Mouse (Mus musculus): ENCODE results near the gene Prss56. TPM values are rescaled to one million over a fixed set of nuclear protein-coding genes. Genes with fewer than 3 reads are reported as not detected.

The Prss56 gene
- 0.28 and 0.37 TPM in 2 replicates for polyA plus RNA-seq (2012; rRNA removed)

DNA sequence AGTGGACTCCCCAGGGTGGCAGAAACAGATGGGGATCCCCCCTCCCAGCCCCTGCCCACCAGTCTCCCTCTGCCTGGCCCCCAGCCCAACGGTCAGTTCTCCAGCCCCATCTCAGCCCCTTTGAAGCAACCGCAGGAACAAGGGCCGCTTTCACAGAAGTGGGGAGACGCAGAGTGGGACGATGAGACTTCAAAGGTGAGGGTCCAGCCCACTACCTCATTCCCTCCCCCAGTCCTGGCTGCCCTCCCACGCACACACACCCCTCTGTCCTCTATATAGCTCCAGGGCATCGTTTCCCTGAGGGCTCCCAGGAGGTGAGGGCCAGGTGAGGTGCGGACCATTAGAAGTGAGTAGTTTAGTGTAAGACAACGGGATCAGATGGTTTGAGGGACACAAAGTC lies at the start of gene Prss56:
Gene Prss56 (plus strand): TSS at position 301 of the 400 bp plus-strand sequence.

DNA sequence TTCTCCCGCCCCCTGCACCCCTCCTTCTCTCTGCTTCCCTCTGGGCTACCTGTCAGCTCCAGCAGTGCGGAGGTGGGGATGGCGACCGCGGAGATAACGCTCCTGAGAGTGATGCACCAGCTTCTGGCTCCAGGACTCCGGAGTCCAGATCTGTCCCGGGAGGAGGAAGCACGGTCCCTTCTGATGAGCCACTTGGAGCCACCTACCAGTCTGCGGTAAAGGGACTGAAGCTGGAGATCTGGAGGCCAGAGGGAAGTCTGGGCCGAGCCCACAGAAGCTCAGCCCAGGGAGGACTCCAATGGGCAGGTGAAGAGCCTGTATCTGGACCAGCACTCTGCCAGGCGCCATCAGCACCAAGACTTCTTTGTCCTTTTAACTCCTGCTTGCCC lies 26.9 kb upstream of the Prss56 start, which contains the start of gene Ecel1:
Gene Ecel1 (minus strand): TSS at position 323 of the 389 bp plus-strand sequence.

DNA sequence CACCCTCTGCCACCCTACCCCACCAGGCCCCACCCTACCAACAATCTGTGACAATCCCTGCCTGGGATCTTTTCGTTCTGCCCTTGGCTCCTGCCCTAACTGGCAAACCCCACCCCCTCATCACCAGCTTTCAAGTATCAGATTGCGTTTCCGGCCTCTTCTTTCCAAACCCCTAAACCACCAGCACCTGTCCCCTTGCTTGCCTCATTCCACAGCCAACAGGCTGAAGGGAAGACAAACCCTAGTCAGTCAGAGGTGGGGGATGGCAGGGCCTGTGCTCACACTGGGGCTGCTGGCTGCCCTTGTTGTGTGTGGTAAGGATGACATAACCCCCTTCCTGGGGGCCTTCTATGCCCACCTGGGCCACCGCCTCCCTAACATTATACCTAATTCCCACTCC lies 7.3 kb downstream of the Prss56 start, which contains the start of gene Chrnd:
Gene Chrnd (plus strand): TSS at position 179 of the 400 bp plus-strand sequence.

GRCm38 (mm10) chr1:87204465-87204864 lies 21.4 kb downstream of the Prss56 start, which contains the start of gene Chrng:
Chrng (plus strand) TSS chr1:87204657.

DNA sequence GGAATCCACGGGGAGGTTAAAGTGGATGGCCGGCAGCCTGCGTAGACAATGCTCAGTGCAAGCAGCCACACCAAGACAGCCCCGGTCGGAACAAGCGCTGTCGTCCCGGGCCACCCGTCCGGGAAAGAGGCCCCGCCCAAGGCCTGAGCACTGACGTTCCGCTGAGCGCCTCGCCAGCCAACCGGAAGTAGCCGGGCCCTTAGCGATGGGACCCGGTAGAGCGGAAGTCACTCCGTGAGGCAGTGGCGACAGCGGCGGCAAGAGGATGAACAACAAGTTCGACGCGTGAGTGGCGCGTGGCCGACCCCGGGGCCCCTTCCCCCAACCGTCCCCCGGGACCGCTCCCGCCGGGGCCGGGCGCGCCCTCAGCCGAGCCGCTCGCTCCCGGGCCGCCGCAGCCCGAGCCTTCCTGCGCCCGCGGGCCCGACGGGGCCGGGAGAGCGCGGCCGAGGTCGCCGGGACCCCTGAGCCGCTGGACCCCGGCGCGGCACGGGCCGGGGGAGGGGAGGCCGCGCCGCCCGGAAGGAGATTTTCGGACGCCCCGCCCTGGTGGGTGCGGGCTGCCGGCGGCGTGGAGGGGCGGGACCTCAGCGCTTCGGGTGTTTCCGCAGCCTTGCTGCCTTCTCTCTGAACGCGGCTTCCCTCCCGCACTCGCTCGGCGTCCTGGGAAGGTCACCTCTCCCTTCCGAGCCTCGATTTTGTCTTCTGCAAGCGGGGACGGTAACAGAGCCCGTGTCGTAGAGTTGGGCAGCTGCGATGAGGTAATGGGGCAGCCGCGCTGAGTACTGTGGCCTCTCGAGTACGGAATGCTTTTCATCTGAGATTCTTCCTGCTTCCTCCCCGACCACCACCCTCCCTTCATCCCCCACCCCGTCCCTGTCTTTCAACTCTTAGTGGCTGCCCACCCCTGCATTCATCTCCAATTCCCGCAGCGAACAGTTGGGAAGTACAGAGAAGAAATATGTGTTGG lies 30.9 kb downstream of the Prss56 start, which contains the start of gene Eif4e2:
Gene Eif4e2 (plus strand): TSS at position 180 of the 970 bp plus-strand sequence.

Other genes starting within 250 kb of the Prss56 start
- gene Alppl2, start 93.4 kb upstream of the Prss56 start, polyA plus RNA-seq (2012; rRNA removed), result not detected in 2 replicates
- gene Alpi, start 81.7 kb upstream of the Prss56 start, polyA plus RNA-seq (2012; rRNA removed), result 0.04 TPM in 1 of 2 replicates, not detected in the other
- gene Akp3, start 58.3 kb upstream of the Prss56 start, polyA plus RNA-seq (2012; rRNA removed), result not detected in 2 replicates
- 6.0 and 13.5 TPM in 2 replicates for gene Ecel1, start 26.8 kb upstream of the Prss56 start, polyA plus RNA-seq (2012; rRNA removed)
- 0.02 and 1.1 TPM in 2 replicates for gene Chrnd, start 7.3 kb downstream of the Prss56 start, polyA plus RNA-seq (2012; rRNA removed)
- 0.07 and 7.6 TPM in 2 replicates for gene Chrng, start 21.3 kb downstream of the Prss56 start, polyA plus RNA-seq (2012; rRNA removed)
- gene Eif4e2, start 30.6 kb downstream of the Prss56 start, polyA plus RNA-seq (2012; rRNA removed), result 86.7 and 107 TPM in 2 replicates
- gene Efhd1, start 81.0 kb downstream of the Prss56 start, polyA plus RNA-seq (2012; rRNA removed), result 0.65 and 0.78 TPM in 2 replicates
- 63.7 and 67.4 TPM in 2 replicates for gene Gigyf2, start 143.7 kb downstream of the Prss56 start, polyA plus RNA-seq (2012; rRNA removed)
- gene Kcnj13, start 211.4 kb downstream of the Prss56 start, polyA plus RNA-seq (2012; rRNA removed), result 0.39 and 0.41 TPM in 2 replicates

Measured in central nervous system, embryonic 11.5 days (tissue).